Mouse (Mus musculus) kidney, postnatal 0 days (tissue): ENCODE measurements around the gene Ptprg. TPM values are rescaled to one million over a fixed set of nuclear protein-coding genes. Genes with fewer than 3 reads are reported as not detected.
A peak's percentile ranks its signal among the peaks of the same experiment; 100 is the strongest.

Experiments
- ATAC-seq: fragments of 200-750 bp; cut with Nextera tagmentation; replicated peaks from 2 replicates; pipeline ENCODE4 v1.8.0; 2017; ENCODE audit warnings: low read depth, moderate number of reproducible peaks, moderate TSS enrichment, moderate library complexity; ENCODE audit not compliant: low FRiP score
- DNase-seq: peaks from one replicate; pipeline ENCODE4 v3.0.0-alpha.2; 2016; ENCODE audit warnings: low spot score
- H3K27ac ChIP-seq: fragments of 300-500 bp; sonication (generic); 2 replicates; pipeline ENCODE4 v1.5.1; 2014; ENCODE audit warnings: mild to moderate bottlenecking
- H3K27me3 ChIP-seq: fragments of 300-500 bp; sonication (generic); 2 replicates; pipeline ENCODE4 v1.6.1; 2014; ENCODE audit warnings: low read length, mixed read lengths; ENCODE audit not compliant: insufficient read depth
- H3K36me3 ChIP-seq: fragments of 300-500 bp; sonication (generic); 2 replicates; pipeline ENCODE4 v1.6.1; 2014; ENCODE audit warnings: low read length, mixed read lengths; ENCODE audit not compliant: insufficient read depth
- H3K4me1 ChIP-seq: fragments of 300-500 bp; sonication (generic); replicated peaks from 2 replicates; pipeline ENCODE4 v1.6.1; 2014; ENCODE audit warnings: antibody characterized with exemption, low read length, mixed read lengths; ENCODE audit not compliant: insufficient read depth
- H3K4me2 ChIP-seq: fragments of 300-500 bp; sonication (generic); 2 replicates; pipeline ENCODE4 v1.6.1; 2014; ENCODE audit warnings: mild to moderate bottlenecking, low read length, moderate library complexity, mixed read lengths
- H3K4me3 ChIP-seq: fragments of 300-500 bp; sonication (generic); replicated peaks from 2 replicates; pipeline ENCODE4 v1.5.1; 2014; ENCODE audit warnings: low read depth, low read length
- H3K9ac ChIP-seq: fragments of 300-500 bp; sonication (generic); 2 replicates; pipeline ENCODE4 v1.6.1; 2014; ENCODE audit warnings: low read depth, low read length
- H3K9me3 ChIP-seq: fragments of 300-500 bp; sonication (generic); replicated peaks from 2 replicates; pipeline ENCODE4 v1.6.1; 2016; ENCODE audit warnings: low read length, inconsistent platforms, mixed read lengths
- CTCF ChIP-seq: IDR thresholded peaks from 2 replicates; pipeline ENCODE4 v1.5.1; 2016; ENCODE audit warnings: antibody characterized with exemption, low read depth, mild to moderate bottlenecking, moderate library complexity
- WGBS: fragments of 180-500 bp; shearing (Covaris S2); extraction: QIAGEN DNeasy Blood & Tissue Kit; methylation state at CpG from one replicate; pipeline ENCODE4 v1.1.7; 2014; 5-methylcytosine and 5-hydroxymethylcytosine counted together
- polyA plus RNA-seq: library from polyadenylated mRNA; unstranded; fragments of >200 nt; fragmentation: Nextera tagmentation; extraction: Ambion mirVana; gene quantifications from 2 replicates; pipeline ENCODE4 v1.2.1, GENCODE M21; 2015

Gene Ptprg
- polyA plus RNA-seq, 1 experiment from 2014 or later: 23.5 TPM

GRCm38 (mm10) chr14:11758185-11758584, 204.9 kb downstream of the Ptprg start:
- Histone ChIP-seq H3K9ac (no peak overlapping the region), H3K27ac (no peak overlapping the region), H3K9me3 (no peaks in the 10 kb centered on the region), H3K4me3 (no peak overlapping the region), H3K4me2 (no peak overlapping the region), H3K27me3 (no peaks in the 10 kb centered on the region), H3K4me1 (no peaks in the 10 kb centered on the region), H3K36me3 (no peaks in the 10 kb centered on the region)
- WGBS: 85% methylated on average over 6 of the region's 6 CpGs
- no peak for ATAC-seq
- no peak for DNase-seq
- TF ChIP-seq CTCF: no peak

- no peaks in the 10 kb centered on the region for H3K27me3 ChIP-seq
- no peak overlapping the region for H3K4me2 ChIP-seq
- H3K4me3 ChIP-seq: no peak overlapping the region
- H3K4me1 ChIP-seq: no peaks in the 10 kb centered on the region
- WGBS: 80% methylated on average over 1 of the region's 1 CpGs
- no peak for TF ChIP-seq CTCF
- no peak overlapping the region for H3K9ac ChIP-seq
- DNase-seq (peak; percentile 33), ATAC-seq (no peak)
- H3K27ac ChIP-seq: no peak overlapping the region
- no peaks in the 10 kb centered on the region for H3K36me3 ChIP-seq
- no peaks in the 10 kb centered on the region for H3K9me3 ChIP-seq
Measured at GRCm38 (mm10) chr14:11759356-11759755, 206.0 kb downstream of the Ptprg start.

GRCm38 (mm10) chr14:11762995-11763394, 209.7 kb downstream of the Ptprg start:
- no peak overlapping the region for H3K4me2 ChIP-seq
- peaks cover 6% of the 10 kb centered on the region; the same call in 1 of the 2 replicates for H3K4me1 ChIP-seq
- no peak for TF ChIP-seq CTCF
- WGBS: 51% methylated on average over 7 of the region's 7 CpGs
- H3K9me3 ChIP-seq: no peaks in the 10 kb centered on the region
- H3K36me3 ChIP-seq: no peaks in the 10 kb centered on the region
- H3K4me3 ChIP-seq: no peak overlapping the region
- no peaks in the 10 kb centered on the region for H3K27me3 ChIP-seq
- ATAC-seq (peak; percentile 68), DNase-seq (peak; percentile 76)
- no peak overlapping the region for H3K27ac ChIP-seq
- no peak overlapping the region for H3K9ac ChIP-seq

- 59% methylated on average over 5 of the region's 5 CpGs for WGBS
- ATAC-seq (no peak), DNase-seq (no peak)
- no peak overlapping the region for H3K4me2 ChIP-seq
- H3K27me3 ChIP-seq: no peaks in the 10 kb centered on the region
- H3K36me3 ChIP-seq: no peaks in the 10 kb centered on the region
- no peak overlapping the region for H3K4me3 ChIP-seq
- no peak overlapping the region for H3K9ac ChIP-seq
- H3K4me1 ChIP-seq: peaks cover 6% of the 10 kb centered on the region; the same call in 1 of the 2 replicates
- no peak for TF ChIP-seq CTCF
- H3K27ac ChIP-seq: no peak overlapping the region
- H3K9me3 ChIP-seq: no peaks in the 10 kb centered on the region
Measured at GRCm38 (mm10) chr14:11772736-11773135, 219.4 kb downstream of the Ptprg start.

- DNase-seq: peak; percentile 25
- no peak for ATAC-seq
- no peaks in the 10 kb centered on the region for H3K27me3 ChIP-seq
- H3K9ac ChIP-seq: no peak overlapping the region
- WGBS: 37% methylated on average over 4 of the region's 4 CpGs
- TF ChIP-seq CTCF: no peak
- H3K4me3 ChIP-seq: no peak overlapping the region
- H3K4me2 ChIP-seq: no peak overlapping the region
- H3K36me3 ChIP-seq: no peaks in the 10 kb centered on the region
- H3K9me3 ChIP-seq: no peaks in the 10 kb centered on the region
- no peak overlapping the region for H3K27ac ChIP-seq
- peaks cover 6% of the 10 kb centered on the region; the same call in 1 of the 2 replicates for H3K4me1 ChIP-seq
Measured at GRCm38 (mm10) chr14:11774476-11775037, 221.2 kb downstream of the Ptprg start.

- Histone ChIP-seq H3K36me3 (no peaks in the 10 kb centered on the region), H3K9me3 (no peaks in the 10 kb centered on the region), H3K4me2 (0 out of 2 replicates have a peak overlapping the region, but pooled peaks have one; percentile 21), H3K9ac (0 out of 2 replicates have a peak overlapping the region, but pooled peaks have one; percentile 0), H3K27me3 (no peaks in the 10 kb centered on the region), H3K27ac (peak overlapping the region; percentile 36; the same call in 1 of the 2 replicates), H3K4me1 (peaks cover 6% of the 10 kb centered on the region; the same call in 1 of the 2 replicates), H3K4me3 (no peak overlapping the region)
- no peak for TF ChIP-seq CTCF
- ATAC-seq: no peak; the same call in 1 of the 2 replicates
- peak; percentile 46 for DNase-seq
- 28% methylated on average over 11 of the region's 11 CpGs for WGBS
Measured at GRCm38 (mm10) chr14:11775204-11775603, 221.9 kb downstream of the Ptprg start.

- no peak for DNase-seq
- no peak overlapping the region for H3K4me3 ChIP-seq
- no peak overlapping the region for H3K4me2 ChIP-seq
- no peak overlapping the region for H3K9ac ChIP-seq
- peaks cover 6% of the 10 kb centered on the region; the same call in 1 of the 2 replicates for H3K4me1 ChIP-seq
- no peaks in the 10 kb centered on the region for H3K36me3 ChIP-seq
- H3K27me3 ChIP-seq: no peaks in the 10 kb centered on the region
- TF ChIP-seq CTCF: no peak
- 77% methylated on average over 6 of the region's 6 CpGs for WGBS
- no peak overlapping the region for H3K27ac ChIP-seq
- H3K9me3 ChIP-seq: no peaks in the 10 kb centered on the region
- no peak for ATAC-seq
Measured at GRCm38 (mm10) chr14:11775951-11776495, 222.7 kb downstream of the Ptprg start.
